Mouse (Mus musculus) midbrain, embryonic 10.5 days (tissue): ENCODE results near the gene Zfp367. TPM values are rescaled to one million over a fixed set of nuclear protein-coding genes. Genes with fewer than 3 reads are reported as not detected.

ENCODE experiments used
- DNase-seq: peaks from one replicate; pipeline ENCODE4 v3.0.0-alpha.2; 2017; ENCODE audit warnings: low spot score
- H3K27ac ChIP-seq: fragments of 300-500 bp; sonication (generic); replicated peaks from 2 replicates; pipeline ENCODE4 v1.5.1; 2016; ENCODE audit warnings: mild to moderate bottlenecking
- H3K27me3 ChIP-seq: fragments of 300-500 bp; sonication (generic); 2 replicates; pipeline ENCODE4 v1.6.1; 2016; ENCODE audit warnings: low read depth, mild to moderate bottlenecking; ENCODE audit not compliant: poor library complexity, severe bottlenecking
- H3K36me3 ChIP-seq: fragments of 300-500 bp; sonication (generic); 2 replicates; pipeline ENCODE4 v1.6.1; 2016; ENCODE audit warnings: mild to moderate bottlenecking, moderate library complexity
- H3K4me1 ChIP-seq: fragments of 300-500 bp; sonication (generic); 2 replicates; pipeline ENCODE4 v1.6.1; 2016
- H3K4me3 ChIP-seq: fragments of 300-500 bp; sonication (generic); 2 replicates; pipeline ENCODE4 v1.5.1; 2016; ENCODE audit warnings: mild to moderate bottlenecking, moderate library complexity
- H3K9me3 ChIP-seq: fragments of 300-500 bp; sonication (generic); replicated peaks from 2 replicates; pipeline ENCODE4 v1.6.1; 2016; ENCODE audit warnings: mild to moderate bottlenecking
- WGBS: fragments of 180-500 bp; shearing (Covaris S2); methylation state at CpG from one replicate; pipeline ENCODE4 v1.1.7; 2016; 5-methylcytosine and 5-hydroxymethylcytosine counted together
- polyA plus RNA-seq: library from polyadenylated mRNA; unstranded; fragments of >200 nt; fragmentation: Nextera tagmentation; extraction: Ambion mirVana; gene quantifications from 2 replicates; pipeline ENCODE4 v1.2.1, GENCODE M21; 2016

The Zfp367 gene
- polyA plus RNA-seq, 1 experiment from 2014 or later: 18.9 TPM

GRCm38 (mm10) chr13:64107105-64107504, 45.9 kb downstream of the Zfp367 start:
- Histone ChIP-seq H3K4me3 (no peak overlapping the region), H3K27ac (0 out of 2 replicates have a peak overlapping the region, but pooled peaks have one; percentile 49), H3K4me1 (peaks cover 30% of the 10 kb centered on the region), H3K27me3 (peaks cover 14% of the 10 kb centered on the region; the same call in 1 of the 2 replicates), H3K9me3 (no peaks in the 10 kb centered on the region), H3K36me3 (no peaks in the 10 kb centered on the region)
- no peak for DNase-seq
- WGBS: 63% methylated on average over 3 of the region's 3 CpGs

DNA sequence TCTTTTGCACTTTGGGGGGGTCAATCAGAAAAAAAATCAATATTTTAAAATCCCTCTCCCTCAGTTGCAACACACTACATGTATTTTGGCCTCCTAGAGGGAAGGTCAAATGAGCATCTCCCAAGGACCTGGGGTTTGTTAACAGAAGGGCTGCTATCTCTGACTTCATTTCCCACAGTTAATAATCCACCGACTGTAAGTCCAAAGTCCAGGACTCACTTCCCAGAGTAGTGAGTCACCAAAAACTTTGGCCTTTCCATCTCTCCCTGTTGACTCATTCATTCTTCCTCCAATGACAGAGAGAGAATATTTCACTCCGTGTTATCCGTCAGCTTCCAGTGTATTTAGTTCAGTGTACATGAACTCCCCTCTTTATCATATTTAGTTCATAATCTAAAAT, 47.3 kb downstream of the Zfp367 start:
- 93% methylated on average over 3 of the region's 3 CpGs for WGBS

DNA sequence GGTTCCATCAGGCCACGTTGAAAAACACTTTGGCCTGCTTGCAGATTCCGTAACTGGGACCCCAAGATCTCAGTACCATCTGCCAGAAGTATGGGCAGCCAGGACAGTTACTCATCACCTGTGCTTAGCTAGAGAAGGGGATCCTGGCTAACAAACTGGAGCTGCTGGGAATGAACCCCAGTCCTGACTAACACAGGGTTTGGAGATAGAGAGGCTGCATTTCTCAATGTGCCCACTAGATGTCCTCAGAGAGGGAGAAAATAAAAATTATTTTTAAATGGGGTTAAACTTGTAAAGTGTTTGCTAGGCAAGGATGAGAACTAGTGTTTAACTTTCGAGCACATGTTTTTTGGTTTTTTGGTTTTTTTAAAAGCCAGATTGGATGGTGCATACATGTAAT, 52.8 kb downstream of the Zfp367 start:
- Histone ChIP-seq H3K36me3 (no peaks in the 10 kb centered on the region), H3K9me3 (no peaks in the 10 kb centered on the region), H3K4me1 (no peaks in the 10 kb centered on the region), H3K27ac (no peak overlapping the region), H3K4me3 (no peak overlapping the region), H3K27me3 (peaks cover 10% of the 10 kb centered on the region; the same call in 1 of the 2 replicates)
- DNase-seq: no peak
- WGBS: 69% methylated on average over 3 of the region's 3 CpGs

More for the DNA sequence above, 47.3 kb downstream of the Zfp367 start:
- H3K4me1 ChIP-seq: peaks cover 30% of the 10 kb centered on the region
- no peaks in the 10 kb centered on the region for H3K9me3 ChIP-seq
- no peak overlapping the region for H3K4me3 ChIP-seq
- peaks cover 14% of the 10 kb centered on the region; the same call in 1 of the 2 replicates for H3K27me3 ChIP-seq
- no peak overlapping the region for H3K27ac ChIP-seq
- DNase-seq: no peak
- no peaks in the 10 kb centered on the region for H3K36me3 ChIP-seq

- no peak for DNase-seq
- Histone ChIP-seq H3K36me3 (no peaks in the 10 kb centered on the region), H3K27me3 (0 out of 2 replicates have a peak, but pooled peaks cover 5% of the 10 kb centered on the region), H3K9me3 (no peaks in the 10 kb centered on the region), H3K4me3 (no peak overlapping the region), H3K27ac (no peak overlapping the region), H3K4me1 (no peaks in the 10 kb centered on the region)
- WGBS: 70% methylated on average over 9 of the region's 9 CpGs
Observed at GRCm38 (mm10) chr13:64098992-64099391, 54.0 kb downstream of the Zfp367 start.

- no peaks in the 10 kb centered on the region for H3K9me3 ChIP-seq
- DNase-seq: peak; percentile 67
- peaks cover 11% of the 10 kb centered on the region for H3K4me1 ChIP-seq
- WGBS: 5% methylated on average over 1 of the region's 1 CpGs
- H3K27me3 ChIP-seq: peaks cover 5% of the 10 kb centered on the region; the same call in 1 of the 2 replicates
- no peak overlapping the region for H3K27ac ChIP-seq
- H3K4me3 ChIP-seq: no peak overlapping the region
- H3K36me3 ChIP-seq: no peaks in the 10 kb centered on the region
Observed at GRCm38 (mm10) chr13:64093341-64093740, 59.7 kb downstream of the Zfp367 start.

DNA sequence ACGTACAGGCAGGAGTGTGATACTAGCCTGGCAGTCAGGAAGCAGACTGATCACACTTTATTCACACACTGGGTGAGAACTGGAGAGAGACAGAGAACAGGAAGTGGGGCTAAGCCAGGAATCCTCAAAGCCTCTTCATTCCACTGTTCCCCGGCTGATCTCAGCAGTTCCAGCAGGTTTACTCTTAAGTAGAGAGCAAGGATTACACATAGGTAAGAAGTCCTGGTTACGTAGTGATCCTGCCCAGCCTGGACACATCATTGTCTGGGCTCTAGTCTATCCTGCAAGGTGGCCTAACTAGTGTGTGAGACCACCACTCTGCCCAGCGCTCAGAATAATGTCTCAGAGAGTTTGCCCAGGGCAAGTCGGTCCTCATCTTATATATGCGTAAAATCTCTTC, 60.2 kb downstream of the Zfp367 start:
- 80% methylated on average over 6 of the region's 6 CpGs for WGBS
- no peaks in the 10 kb centered on the region for H3K9me3 ChIP-seq
- no peak overlapping the region for H3K27ac ChIP-seq
- H3K36me3 ChIP-seq: no peaks in the 10 kb centered on the region
- no peak overlapping the region for H3K4me3 ChIP-seq
- DNase-seq: no peak
- H3K4me1 ChIP-seq: peaks cover 11% of the 10 kb centered on the region
- peaks cover 5% of the 10 kb centered on the region; the same call in 1 of the 2 replicates for H3K27me3 ChIP-seq

DNA sequence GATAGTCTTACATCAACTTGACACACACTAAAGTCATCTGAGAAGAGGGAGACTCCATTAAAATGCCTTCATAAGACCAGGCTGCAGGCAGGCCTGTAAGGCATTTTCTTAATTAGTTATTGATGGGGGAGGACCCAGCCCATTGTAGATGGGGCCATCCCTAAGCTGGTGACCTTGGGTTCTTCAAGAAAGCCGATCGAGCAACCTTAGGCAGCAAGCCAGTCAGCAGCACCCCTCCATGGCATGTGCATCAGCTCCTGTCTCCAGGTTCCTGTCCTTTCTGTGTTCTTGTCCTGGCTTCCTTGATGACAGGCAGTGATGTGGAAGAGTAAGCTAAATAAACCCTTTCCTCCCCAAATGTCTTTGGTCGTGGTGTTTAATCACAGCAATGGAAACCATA, 60.9 kb downstream of the Zfp367 start:
- Histone ChIP-seq H3K4me3 (no peak overlapping the region), H3K27me3 (peaks cover 5% of the 10 kb centered on the region; the same call in 1 of the 2 replicates), H3K27ac (no peak overlapping the region), H3K9me3 (no peaks in the 10 kb centered on the region), H3K36me3 (no peaks in the 10 kb centered on the region), H3K4me1 (peaks cover 11% of the 10 kb centered on the region)
- DNase-seq: no peak
- 74% methylated on average over 3 of the region's 3 CpGs for WGBS

DNA sequence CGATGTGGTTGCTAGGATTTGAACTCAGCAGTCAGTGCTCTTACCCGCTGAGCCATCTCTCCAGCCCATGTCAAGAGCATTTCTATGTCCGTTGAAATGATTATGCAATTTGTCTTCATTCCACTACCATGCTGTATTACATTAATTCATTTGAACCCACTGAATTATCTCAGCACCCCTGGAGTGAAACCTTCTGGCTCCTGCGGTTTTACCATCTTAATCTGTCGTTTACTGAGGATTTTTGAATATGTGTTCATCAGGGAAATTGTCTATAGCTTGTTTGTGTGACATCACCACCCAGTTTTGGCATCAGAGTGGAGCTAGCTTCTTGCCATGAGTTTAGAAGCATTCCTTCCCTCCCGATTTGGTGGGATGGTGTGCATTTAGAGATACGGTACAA, 62.0 kb downstream of the Zfp367 start:
- Histone ChIP-seq H3K4me1 (peaks cover 11% of the 10 kb centered on the region), H3K36me3 (no peaks in the 10 kb centered on the region), H3K4me3 (no peak overlapping the region), H3K9me3 (no peaks in the 10 kb centered on the region), H3K27me3 (peaks cover 5% of the 10 kb centered on the region; the same call in 1 of the 2 replicates), H3K27ac (no peak overlapping the region)
- DNase-seq: no peak
- 77% methylated on average over 7 of the region's 7 CpGs for WGBS

GRCm38 (mm10) chr13:64090278-64090677, 62.7 kb downstream of the Zfp367 start:
- no peak overlapping the region for H3K27ac ChIP-seq
- no peak for DNase-seq
- no peak overlapping the region for H3K4me3 ChIP-seq
- 87% methylated on average over 5 of the region's 5 CpGs for WGBS
- H3K4me1 ChIP-seq: peaks cover 11% of the 10 kb centered on the region
- H3K9me3 ChIP-seq: no peaks in the 10 kb centered on the region
- H3K36me3 ChIP-seq: no peaks in the 10 kb centered on the region
- H3K27me3 ChIP-seq: peaks cover 5% of the 10 kb centered on the region; the same call in 1 of the 2 replicates

GRCm38 (mm10) chr13:64089130-64089529, 63.9 kb downstream of the Zfp367 start, which contains the start of gene Hsd17b3:
Gene Hsd17b3, minus strand, starts transcription at chr13:64089230.
- Histone ChIP-seq H3K4me3 (no peak within 1 kb of the TSS), H3K4me1 (peaks cover 11% of the 10 kb centered on the region), H3K36me3 (no peaks in the 10 kb centered on the region), H3K9me3 (no peaks in the 10 kb centered on the region), H3K27ac (no peak within 1 kb of the TSS), H3K27me3 (peaks cover 5% of the 10 kb centered on the region; the same call in 1 of the 2 replicates)
- 78% methylated on average over 4 of the region's 4 CpGs for WGBS
- DNase-seq: no peak

GRCm38 (mm10) chr13:64088057-64088456, 64.9 kb downstream of the Zfp367 start:
- Histone ChIP-seq H3K9me3 (no peaks in the 10 kb centered on the region), H3K27me3 (peaks cover 5% of the 10 kb centered on the region; the same call in 1 of the 2 replicates), H3K36me3 (no peaks in the 10 kb centered on the region), H3K4me1 (peaks cover 11% of the 10 kb centered on the region), H3K27ac (no peak overlapping the region), H3K4me3 (no peak overlapping the region)
- WGBS: 86% methylated on average over 7 of the region's 7 CpGs
- DNase-seq: no peak

DNA sequence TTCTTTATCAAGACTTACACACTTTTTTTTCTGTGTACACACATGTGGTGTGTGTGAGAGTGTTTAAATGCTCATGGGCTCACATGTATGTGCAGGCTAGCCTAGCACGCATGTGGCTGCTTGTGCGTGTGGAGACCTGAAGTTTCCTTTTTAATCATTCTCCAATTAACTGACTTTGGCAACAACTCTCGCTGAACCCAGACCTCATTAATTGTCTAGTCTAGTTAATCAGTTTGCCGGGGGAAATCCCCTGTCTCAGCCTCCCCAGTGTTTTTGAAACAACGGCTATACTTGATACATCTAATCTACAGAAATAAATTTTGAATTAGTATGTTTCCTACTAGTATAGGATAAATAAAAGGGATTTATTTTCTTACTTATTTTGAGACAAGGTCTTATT, 67.0 kb downstream of the Zfp367 start:
- DNase-seq: no peak
- 94% methylated on average over 5 of the region's 5 CpGs for whole genome bisulfite sequencing
- no peaks in the 10 kb centered on the region for H3K9me3 ChIP-seq

DNA sequence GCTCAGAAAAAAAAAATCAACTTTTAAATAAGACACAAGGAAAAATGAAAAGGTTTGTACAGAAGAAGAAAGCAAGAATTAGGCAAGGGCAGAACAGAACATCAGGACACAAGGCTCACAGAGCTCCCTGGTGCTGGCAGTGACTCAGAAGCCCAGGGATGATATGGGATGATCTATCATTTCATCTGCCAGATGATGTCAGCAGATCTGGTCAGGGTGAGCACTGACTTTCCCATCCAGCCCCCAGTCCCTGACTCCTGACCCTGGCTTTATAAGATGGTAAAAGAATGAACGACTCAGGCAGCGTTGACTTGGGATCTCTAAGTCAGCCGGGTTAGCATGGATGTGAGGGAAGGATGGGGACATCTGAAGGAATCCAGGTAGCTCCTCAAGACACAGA, 69.7 kb downstream of the Zfp367 start:
- Histone ChIP-seq H3K4me1 (peaks cover 28% of the 10 kb centered on the region), H3K4me3 (no peak overlapping the region), H3K27me3 (0 out of 2 replicates have a peak, but pooled peaks cover 7% of the 10 kb centered on the region), H3K36me3 (no peaks in the 10 kb centered on the region), H3K9me3 (no peaks in the 10 kb centered on the region), H3K27ac (peak overlapping the region; percentile 0; the same call in 1 of the 2 replicates)
- 87% methylated on average over 3 of the region's 3 CpGs for WGBS
- no peak for DNase-seq

More for the DNA sequence above, 67.0 kb downstream of the Zfp367 start:
- Histone ChIP-seq H3K36me3 (no peaks in the 10 kb centered on the region), H3K4me3 (no peak overlapping the region), H3K27me3 (0 out of 2 replicates have a peak, but pooled peaks cover 7% of the 10 kb centered on the region), H3K4me1 (peaks cover 15% of the 10 kb centered on the region), H3K27ac (no peak overlapping the region)
